Mouse (Mus musculus): ENCODE data around the gene Vamp1. TPM values are rescaled to one million over a fixed set of nuclear protein-coding genes. Genes with fewer than 3 reads are reported as not detected.

The Vamp1 gene
- polyA plus RNA-seq, 1 experiment from 2014 or later = 1.8 TPM

Small RNA genes lying within 50 kb of the gene (microRNA-seq; reads per million reads assigned to microRNA genes)
- gene Mir3098 (2.0 reads per million), gene Mir8113 (not detected)

Other genes starting within 250 kb of the Vamp1 start
- gene Pianp, start 218.9 kb upstream of the Vamp1 start, polyA plus RNA-seq (2015; fragmentation: Nextera tagmentation; extraction: Ambion mirVana) = 0.05 and 0.11 TPM in 2 replicates
- gene Zfp384, start 206.4 kb upstream of the Vamp1 start, polyA plus RNA-seq (2015; fragmentation: Nextera tagmentation; extraction: Ambion mirVana) = 3.5 and 3.6 TPM in 2 replicates
- 27.6 and 32.4 TPM in 2 replicates for gene Ing4, start 175.8 kb upstream of the Vamp1 start, polyA plus RNA-seq (2015; fragmentation: Nextera tagmentation; extraction: Ambion mirVana)
- gene Acrbp, start 165.9 kb upstream of the Vamp1 start, polyA plus RNA-seq (2015; fragmentation: Nextera tagmentation; extraction: Ambion mirVana) = 2.0 and 4.5 TPM in 2 replicates
- 1.4 and 1.5 TPM in 2 replicates for gene Lpar5, start 147.6 kb upstream of the Vamp1 start, polyA plus RNA-seq (2015; fragmentation: Nextera tagmentation; extraction: Ambion mirVana)
- 18.2 and 22.9 TPM in 2 replicates for gene Chd4, start 119.6 kb upstream of the Vamp1 start, polyA plus RNA-seq (2015; fragmentation: Nextera tagmentation; extraction: Ambion mirVana)
- gene Nop2, start 83.6 kb upstream of the Vamp1 start, polyA plus RNA-seq (2015; fragmentation: Nextera tagmentation; extraction: Ambion mirVana) = 25.2 and 25.3 TPM in 2 replicates
- gene Iffo1, start 70.3 kb upstream of the Vamp1 start, polyA plus RNA-seq (2015; fragmentation: Nextera tagmentation; extraction: Ambion mirVana) = 3.0 and 4.2 TPM in 2 replicates
- 1,120 and 1,202 TPM in 2 replicates for gene Gapdh, start 49.1 kb upstream of the Vamp1 start, polyA plus RNA-seq (2015; fragmentation: Nextera tagmentation; extraction: Ambion mirVana)
- gene Ncapd2, start 23.9 kb upstream of the Vamp1 start, polyA plus RNA-seq (2015; fragmentation: Nextera tagmentation; extraction: Ambion mirVana) = 96.1 and 98.1 TPM in 2 replicates
- 145 and 162 TPM in 2 replicates for gene Mrpl51, start 23.8 kb upstream of the Vamp1 start, polyA plus RNA-seq (2015; fragmentation: Nextera tagmentation; extraction: Ambion mirVana)
- 9.1 and 9.7 TPM in 2 replicates for gene Tapbpl, start 16.3 kb downstream of the Vamp1 start, polyA plus RNA-seq (2015; fragmentation: Nextera tagmentation; extraction: Ambion mirVana)
- gene Cd27, start 21.5 kb downstream of the Vamp1 start, polyA plus RNA-seq (2015; fragmentation: Nextera tagmentation; extraction: Ambion mirVana) = 1.1 and 1.5 TPM in 2 replicates
- gene Tuba3a, start 70.5 kb downstream of the Vamp1 start, polyA plus RNA-seq (2015; fragmentation: Nextera tagmentation; extraction: Ambion mirVana) = not detected in 2 replicates
- 22.3 and 22.5 TPM in 2 replicates for gene Ltbr, start 98.3 kb downstream of the Vamp1 start, polyA plus RNA-seq (2015; fragmentation: Nextera tagmentation; extraction: Ambion mirVana)
- 0.61 and 0.74 TPM in 2 replicates for gene Scnn1a, start 105.1 kb downstream of the Vamp1 start, polyA plus RNA-seq (2015; fragmentation: Nextera tagmentation; extraction: Ambion mirVana)
- gene Tnfrsf1a, start 133.8 kb downstream of the Vamp1 start, polyA plus RNA-seq (2015; fragmentation: Nextera tagmentation; extraction: Ambion mirVana) = 30.5 and 32.8 TPM in 2 replicates
- gene Plekhg6, start 165.2 kb downstream of the Vamp1 start, polyA plus RNA-seq (2015; fragmentation: Nextera tagmentation; extraction: Ambion mirVana) = 0.65 and 0.86 TPM in 2 replicates